Mouse (Mus musculus) c-Kit-positive CD71-positive TER-119-negative erythroid progenitor cells, embryonic 14.5 days (primary cell): Measurements from ENCODE around the gene Anks3.

ENCODE experiments used
- DNase-seq: peaks from one replicate; pipeline ENCODE4 v3.0.0-alpha.2; 2013; ENCODE audit warnings: low read depth

The Anks3 gene

DNA sequence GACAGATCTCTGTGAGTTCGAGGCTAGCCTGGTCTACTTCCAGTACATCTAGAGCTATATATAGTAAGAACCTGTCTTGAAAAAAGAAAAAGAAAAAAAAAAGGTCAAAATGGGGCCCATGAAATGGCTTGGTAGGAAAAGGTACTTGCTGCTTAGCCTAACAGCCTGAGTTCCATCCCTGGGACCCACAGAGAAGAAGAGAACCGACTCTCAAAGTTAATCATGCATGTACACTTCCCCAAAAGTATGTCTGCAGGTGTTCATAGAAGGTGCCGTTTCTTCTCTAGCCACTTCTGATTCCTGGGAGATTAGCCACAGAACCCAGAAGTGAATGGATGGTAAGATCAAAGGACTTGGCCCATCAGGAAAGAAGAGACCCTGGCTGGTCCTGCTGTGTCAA is 4.4 kb upstream of the Anks3 start:
- DNase-seq, result no peak

DNA sequence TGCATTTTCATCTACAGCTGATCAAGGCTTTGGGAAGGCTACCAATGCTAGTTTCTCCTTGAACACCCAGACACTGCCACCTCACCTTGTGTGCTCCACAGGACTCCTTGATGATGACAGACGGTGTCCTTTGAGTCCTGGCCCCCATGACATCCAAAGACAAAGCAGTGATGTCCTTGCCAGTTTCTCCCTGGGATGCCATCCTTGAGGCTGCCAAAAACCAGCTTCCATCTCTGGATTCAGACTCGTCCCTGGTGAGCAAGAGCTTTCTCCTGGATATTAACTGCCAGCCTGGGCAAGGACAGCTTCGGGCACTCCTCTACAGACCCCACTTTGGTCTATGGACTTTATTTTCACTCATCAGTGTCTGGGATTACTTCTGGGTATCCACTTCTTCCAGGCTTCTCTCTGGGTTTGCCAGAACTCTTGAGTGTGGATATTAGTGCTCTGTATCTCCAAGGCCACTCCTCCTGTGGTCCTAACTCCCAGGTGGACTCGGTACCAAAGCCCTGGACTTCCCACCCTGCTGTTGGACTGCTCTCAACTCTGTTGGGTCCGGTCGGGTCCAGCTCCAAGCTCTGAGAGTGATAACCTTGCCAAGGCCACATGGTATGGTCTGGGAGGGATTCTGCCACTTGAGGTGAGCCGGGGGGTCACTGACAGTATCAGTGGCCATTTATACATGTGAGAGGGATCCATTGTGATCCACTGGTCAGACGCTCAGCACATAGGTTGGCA is 1.6 kb upstream of the Anks3 start:
- DNase-seq, result no peak

DNA sequence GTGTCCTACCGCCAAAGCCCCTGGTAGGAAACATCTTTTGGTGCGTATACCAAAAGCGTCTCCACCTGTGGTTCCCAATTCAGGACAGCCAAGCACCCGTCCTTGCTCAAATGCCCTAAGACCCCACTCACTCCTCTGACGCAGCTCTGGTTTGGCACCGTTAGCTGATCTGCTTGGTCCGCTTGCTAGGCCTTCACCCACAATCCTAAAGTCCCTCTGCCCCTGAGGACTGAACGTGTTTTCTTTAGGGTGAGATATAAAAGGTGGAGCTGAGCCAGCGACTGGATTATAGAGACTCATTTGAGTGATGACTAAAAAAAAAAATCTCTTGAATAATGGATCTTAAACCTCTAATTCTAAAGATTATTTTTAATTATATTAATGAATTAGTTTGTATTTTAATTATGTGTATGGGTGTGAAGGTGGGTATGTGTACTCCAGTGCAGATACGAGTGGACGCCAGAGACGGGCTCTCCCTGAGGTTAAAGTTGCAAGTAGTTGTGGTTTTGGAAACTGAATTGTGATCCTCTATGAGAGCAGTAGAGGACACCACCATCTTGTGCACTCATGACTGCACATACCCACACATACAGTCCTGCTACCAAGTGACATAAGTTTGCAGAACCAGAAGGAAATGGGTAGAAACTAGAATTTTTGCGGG is 856 bp upstream of the Anks3 start:
- DNase-seq, result no peak

DNA sequence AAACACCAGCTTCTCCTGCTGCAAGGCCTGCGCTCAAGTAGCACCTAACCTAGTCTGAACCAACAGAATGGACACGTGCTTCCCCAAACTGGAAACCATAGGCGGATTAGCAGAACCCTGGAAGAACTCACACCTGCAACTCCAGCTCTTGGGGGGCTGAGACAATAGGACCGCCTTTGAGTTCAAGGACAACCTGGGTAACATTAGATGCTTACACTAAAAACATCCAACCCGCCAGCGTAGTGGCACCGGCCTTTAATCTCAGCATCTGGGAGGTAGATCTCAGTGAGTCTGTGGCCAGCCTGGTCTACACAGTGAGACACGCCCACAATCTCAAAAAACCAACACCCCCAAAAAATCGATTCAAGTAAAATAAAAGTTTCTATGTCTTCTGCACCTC is 659 bp downstream of the Anks3 start:
- DNase-seq, result no peak

DNA sequence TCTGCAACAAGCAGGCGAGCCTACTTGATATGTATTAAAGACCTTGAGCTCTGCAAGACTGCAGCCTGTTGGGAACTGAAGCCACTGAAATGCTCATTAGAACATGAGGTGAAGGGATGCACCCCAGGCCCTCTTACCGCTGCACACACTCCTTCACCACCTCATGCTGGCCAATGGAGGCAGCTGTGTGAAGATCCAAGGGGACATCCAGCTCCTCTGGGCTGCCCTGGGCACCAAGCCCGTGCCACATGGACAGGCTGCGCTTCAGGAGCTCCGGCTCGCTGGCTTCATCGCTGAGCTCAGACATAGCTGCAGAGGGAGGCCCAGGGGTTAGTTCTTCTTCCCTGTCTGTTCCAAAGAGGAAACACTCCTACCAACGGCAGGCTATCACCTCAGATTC is 3.7 kb downstream of the Anks3 start:
- DNase-seq, result no peak

DNA sequence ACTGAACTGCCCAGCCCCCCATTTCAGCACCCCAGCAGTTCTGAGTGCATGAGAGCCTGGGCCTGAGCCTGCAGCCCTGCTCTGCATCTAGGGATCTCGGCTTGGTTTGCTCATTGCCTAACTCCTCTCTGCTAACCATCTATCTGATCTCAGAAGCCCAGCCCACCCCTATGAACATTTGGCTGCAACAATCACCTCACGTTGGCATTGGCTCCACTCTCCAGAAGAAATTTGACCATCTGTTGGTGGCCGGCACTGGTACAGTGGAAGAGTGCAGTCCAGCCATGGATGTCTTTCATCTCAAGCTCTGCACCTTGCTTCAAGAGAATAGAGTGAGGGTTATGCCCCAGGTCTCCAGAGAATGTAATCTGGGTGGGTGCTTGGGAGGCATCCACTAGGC is 6.6 kb downstream of the Anks3 start:
- no peak for DNase-seq

DNA sequence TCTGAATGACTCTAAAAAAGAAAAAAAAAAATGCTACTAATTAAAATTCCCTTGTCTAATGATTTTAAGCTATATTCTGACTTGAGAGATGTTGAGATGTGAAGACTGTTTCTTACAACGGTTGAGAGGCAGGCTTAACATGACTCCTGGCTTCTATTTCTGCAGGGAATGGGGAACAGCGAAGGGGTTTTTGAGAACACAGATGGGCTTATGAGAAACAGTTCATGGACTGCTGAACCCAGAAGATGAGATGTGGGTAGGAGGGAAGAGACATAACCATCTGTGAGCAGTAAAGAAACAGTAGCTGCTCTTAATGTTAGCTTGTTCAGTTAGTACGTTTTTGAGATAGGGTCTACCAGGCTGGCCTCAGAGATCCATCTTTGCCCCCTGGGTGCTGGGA is 7.4 kb downstream of the Anks3 start:
- DNase-seq, result no peak

DNA sequence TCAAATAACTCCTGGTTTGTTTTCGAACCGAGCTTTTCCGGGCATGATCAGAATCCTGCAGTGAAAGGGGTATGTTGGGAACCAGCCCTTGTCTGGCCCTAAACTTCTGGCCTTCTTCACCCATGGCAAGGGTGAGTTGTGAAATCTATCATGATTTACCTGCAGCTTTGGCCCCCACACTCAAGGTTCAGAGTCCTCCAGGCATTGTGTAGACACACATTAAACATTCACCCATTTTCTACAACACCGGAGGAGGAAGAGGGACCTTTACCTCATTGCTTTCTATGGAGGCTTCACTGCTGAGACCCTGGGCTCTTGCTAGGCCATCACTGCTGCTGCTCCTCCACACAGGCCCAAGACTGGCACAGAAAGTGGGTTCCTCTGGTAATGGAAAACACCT is 16.6 kb downstream of the Anks3 start:
- no peak for DNase-seq

DNA sequence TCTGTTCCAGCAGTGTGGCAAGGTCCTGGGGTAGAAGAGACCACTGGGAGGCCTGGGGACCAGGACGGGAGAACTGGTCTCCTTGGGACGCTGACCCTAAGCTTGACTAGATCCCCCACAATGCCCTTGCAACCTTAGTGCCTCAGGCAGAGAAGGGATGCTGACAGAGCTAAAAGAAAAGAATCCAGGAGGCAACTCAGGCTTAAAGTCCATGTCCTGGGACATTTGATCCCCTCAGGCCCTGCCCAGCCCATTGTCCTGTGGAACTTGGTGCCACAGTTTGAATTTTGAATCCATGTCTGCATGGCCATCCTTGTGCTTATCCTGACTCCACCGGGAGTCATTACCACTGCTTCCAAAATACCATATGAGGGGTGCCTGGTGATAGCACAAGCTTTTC is 17.9 kb downstream of the Anks3 start:
- DNase-seq, result no peak

DNA sequence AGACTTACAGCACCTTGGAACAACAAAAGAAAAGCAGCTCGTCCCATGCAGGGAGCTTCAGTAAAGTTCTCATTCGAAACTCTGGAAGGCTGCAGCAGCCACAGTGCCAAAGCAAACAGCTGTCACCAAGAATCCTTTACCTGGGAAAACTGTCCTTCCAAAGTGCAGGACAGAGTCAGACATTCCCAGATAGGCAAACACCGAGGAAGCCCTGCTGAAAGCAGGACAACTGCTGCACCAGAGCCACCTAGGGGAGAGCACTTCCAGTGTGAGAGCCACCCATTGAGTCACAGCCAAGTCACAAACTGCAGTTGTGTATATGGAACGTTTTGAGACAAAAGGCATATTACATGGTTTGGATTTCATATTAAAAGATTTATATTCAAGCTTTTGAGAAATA is 18.6 kb downstream of the Anks3 start:
- no peak for DNase-seq

DNA sequence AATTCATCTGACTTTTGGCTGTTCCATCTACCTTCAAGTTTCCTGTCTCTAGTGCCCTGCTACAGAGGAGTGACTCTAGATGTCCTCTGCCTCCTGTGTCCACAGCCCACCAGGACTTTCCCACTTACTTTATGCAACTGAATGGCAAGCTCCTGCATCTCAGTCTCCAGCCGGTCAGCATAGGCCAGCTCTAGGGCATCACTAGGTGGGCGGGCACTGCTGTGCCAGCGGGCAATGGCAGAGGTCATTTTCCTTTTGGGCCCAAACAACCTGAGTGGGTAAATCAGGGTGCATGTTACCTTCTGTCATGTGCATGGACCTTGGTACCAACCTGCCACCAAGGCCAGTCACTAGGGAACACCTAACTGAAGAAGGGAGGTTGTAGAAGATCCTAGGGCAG is 20.6 kb downstream of the Anks3 start:
- no peak for DNase-seq

DNA sequence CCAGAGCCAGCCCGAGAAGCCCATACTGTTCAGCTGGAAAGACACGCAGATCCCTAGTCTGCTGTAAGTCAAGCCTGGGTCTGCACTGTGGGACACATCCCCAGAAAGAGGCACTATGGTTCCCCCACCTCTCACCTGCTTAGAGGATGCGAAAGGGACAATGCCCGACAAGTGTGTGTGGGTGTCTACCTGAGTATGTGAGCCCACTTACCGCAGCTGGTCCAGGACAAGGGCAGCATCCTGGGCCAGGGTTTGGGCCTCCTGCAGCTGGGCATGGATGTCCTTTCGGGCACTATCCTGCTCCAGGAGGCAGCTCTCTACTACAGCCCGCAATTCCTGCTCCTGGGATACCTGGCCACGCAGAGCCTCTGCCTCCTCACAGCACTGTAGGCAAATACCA is 21.1 kb downstream of the Anks3 start:
- DNase-seq, result no peak

DNA sequence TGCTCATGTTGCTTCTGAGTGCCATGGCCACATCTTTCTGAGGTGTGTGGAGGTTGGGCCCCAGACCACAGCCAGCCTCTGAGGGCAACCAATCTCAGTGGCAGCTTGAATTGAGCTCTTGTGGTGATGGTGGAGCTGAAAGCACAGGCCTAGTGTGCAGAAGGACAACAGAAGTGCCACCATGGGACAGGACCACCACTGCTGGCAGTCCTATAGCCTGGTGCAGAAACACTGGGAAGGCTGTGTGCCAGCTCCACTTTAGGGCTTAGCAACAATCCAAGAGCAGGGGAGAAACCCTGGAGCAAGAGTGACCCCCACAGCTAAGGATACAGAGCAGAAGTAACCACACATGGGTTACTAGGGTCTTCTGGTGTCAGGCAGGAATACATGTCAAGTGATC is 23.0 kb downstream of the Anks3 start:
- no peak for DNase-seq

DNA sequence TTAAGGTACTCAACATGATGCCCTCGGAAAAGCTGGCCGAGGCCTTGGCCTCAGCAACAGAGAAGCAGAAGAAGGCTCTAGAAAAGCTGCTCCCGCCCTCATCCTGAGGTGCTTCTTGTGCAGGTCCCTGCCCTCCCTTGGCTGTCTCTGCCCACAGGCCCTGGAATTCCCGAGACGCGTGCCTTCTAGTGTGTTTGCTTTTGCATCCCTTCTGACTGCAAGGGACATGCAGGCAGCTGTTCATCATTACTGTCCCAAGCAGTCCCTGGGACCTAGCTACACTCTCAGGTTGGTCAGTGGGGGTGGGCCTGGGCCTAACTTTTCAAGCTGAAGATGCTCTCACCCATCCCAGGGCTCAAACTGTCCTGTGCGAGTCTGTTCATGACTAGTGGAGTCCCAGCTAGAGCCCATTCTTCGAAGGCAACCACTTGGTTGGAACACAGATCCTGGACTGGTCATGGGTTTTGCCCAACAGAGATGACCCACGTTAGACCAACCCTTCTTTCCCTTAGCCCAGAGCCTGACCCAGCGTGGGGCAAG is 23.6 kb downstream of the Anks3 start:
- DNase-seq, result no peak

DNA sequence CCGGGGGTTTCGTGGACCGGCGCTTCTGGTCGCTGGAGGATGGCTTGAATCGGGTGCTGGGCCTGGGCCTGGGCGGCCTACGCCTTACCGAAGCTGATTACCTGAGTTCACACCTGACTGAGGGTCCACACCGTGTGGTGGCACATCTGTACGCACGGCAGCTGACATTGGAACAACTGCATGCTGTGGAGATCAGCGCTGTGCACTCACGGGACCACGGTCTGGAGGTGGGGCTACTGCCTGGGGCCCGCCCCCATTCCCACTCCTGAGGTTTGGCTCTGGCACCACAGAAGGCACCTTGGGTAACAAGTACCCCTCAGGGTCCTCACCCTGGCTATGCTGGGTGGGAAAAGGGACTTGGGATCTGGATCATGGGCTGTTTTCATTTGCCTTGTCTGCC is 24.6 kb downstream of the Anks3 start:
- no peak for DNase-seq

DNA sequence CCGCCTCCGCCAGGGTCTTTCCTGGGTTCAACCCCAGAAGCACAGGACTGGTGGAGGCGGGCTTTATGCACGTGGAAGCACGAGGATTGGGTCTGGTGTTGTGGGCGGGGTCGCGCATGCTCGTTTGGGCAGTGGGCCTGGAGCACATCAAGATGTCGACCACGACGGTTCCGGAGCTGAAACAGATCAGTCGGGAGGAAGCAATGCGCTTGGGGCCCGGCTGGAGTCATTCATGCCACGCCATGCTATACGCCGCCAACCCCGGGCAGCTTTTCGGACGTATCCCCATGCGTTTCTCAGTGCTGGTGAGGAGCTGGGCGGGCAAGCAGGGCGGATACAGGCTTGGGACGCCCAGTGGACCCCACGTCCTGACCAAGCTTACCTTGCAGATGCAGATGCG is 25.0 kb downstream of the Anks3 start:
- peak; percentile 87 for DNase-seq

DNA sequence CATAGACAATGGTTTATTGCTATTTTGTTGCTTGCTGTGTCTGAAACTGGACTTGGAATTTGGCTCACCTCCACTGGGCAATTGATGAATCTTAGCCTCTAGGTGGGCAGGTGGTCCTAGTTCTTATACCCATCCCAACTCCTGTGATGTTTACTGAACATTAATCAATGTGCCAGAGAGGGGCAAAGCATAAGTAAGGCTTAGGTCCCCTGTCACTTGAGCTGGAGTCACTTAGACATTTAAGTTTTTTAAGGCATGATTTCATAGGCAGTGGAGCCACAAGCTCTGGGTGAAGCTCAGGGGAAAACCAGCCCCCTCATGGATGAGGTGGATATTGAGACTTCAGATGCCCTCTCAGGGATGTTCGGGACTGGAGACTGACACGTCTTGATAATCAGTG is 25.5 kb downstream of the Anks3 start, which contains the start of gene Nudt16l1:
TSS of gene Nudt16l1 (plus strand) at position 301 of the 400 bp plus-strand sequence.
- no peak for DNase-seq

DNA sequence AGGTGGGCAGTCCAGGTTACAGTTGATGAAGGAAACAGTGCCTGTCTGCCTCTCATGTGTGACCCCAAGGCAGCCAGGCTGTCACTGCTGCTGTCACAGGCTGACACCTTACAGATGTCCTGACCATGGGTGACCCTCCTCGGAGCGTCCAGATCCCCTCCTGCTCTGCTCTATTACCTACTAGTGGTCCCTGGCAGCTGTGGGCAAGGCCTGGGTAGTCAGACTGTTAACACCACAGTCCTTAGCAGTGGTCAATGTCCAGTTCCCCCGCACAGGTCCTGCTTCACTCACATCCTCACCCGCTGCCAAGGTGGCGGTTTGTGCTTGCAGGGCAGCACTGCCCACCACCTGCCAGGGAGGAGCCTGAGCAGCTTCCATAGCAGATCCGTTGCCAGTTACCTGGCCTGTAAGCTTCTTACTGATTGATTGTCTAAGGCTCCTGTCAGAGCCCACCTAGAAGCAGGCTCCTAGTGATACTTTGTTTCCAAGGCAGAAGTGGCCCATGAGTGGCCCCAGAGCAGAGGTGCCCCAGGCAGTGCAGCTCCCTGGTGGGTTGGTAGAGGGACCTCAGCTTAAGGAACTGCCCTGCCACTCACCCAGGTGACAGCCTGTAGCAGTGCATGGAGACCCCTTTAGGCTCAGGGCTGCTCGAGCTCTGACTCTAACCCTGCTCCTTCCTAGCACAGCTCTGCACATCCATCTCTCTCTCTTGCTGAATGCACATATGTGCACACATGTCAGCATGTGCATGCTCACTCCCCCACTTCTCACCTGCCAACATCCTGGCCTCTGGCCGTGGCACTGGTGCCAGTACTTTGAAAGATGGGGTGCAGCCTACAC is 26.4 kb downstream of the Anks3 start:
- DNase-seq, result no peak

DNA sequence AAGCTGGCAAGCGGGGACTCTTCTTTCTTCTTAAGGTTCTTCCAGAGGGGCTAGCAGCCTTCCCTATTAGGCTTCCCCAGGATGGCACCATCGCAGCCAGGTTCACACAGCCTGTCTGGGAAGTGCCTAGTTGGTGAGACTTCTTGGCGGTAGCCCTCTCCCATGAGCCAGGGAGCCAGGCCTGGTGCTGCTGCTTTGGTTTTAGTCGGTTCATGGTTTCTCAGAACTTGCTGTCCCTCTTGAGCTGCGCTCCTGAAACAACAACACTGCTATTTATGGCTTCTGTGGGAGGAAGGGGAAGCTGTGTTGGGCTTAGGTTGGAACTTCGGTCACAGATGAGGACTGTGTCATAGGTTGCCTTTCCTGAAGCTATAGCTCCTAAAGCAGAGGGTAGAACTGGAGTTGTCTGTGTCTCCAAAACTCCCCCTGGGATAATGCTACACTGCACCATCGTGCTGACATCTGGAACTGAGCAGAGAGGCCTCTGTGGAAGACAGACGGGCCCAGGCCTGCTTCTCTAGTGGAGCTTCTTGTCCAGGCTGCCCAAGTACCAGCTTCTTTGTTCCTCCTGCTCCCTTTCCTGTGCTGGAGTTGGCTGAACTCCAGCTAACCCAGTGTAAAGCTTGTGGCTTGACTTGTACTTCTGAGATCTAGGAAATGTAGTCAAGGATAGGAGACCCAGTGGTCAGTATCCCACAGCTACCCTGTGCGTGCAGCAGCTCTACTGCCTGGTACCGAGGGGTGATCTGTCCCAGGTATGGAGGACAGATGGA is 27.9 kb downstream of the Anks3 start:
- DNase-seq, result no peak

DNA sequence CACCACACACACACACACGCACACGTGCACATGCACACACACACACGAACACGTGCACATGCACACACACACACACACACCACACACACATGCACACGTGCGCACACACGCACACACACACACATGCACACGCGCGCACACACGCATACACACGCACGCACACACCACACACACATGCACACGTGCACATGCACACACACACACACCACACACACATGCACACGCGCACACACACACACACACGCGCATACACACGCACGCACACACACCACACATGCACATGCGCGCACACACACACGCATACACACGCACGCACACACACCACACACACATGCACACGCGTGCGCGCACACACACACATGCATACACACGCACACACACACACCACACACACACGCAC is 28.6 kb downstream of the Anks3 start:
- no peak for DNase-seq

DNA sequence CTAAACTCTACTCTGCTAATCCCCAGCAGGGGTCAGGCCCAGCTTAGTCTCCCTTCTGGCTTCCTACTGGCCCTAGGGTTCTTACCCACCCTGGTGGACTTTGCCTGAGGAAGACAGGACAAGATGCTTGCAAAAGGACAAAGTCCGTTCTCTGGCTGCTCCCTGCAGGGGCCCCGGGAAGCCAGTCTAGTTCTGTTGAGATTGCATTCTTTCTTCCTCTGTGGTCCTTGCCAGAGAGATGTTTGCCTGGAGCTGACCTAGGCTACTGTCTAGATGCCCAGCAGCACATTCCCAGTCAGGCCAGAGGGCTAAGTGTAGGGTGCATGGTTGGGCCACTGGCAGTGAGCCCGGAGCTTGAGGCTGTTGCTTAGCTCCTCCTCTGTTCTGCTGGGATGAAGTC is 31.6 kb downstream of the Anks3 start:
- no peak for DNase-seq

DNA sequence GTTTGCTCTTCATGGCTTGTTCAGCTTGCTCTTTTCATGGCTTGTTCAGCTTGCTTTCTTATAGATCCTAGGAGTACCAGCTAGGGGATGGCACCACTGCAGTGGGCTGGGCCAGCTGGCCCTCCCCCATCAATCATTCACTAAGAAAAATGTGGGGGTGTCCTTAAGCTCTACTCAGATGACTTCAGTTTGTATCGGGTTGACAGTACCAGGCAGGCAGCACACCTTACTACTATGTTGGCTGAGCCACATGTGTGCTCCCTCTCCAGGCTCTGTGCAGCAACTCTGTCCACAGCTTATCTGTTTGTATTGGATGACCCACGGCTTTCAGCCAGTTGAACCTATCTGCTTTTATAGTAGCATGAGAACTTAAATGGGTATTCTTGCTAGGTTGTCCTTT is 35.5 kb downstream of the Anks3 start:
- no peak for DNase-seq
